Mouse (Mus musculus) lung, adult 18-20 months (tissue): ENCODE measurements around the gene Prr32.

Experiments
- DNase-seq, 2 experiments: peaks; one replicate each; pipeline ENCODE4 v3.0.0; 2022; ENCODE audit warnings: mixed read lengths in 2 of 2

The Prr32 gene

DNA sequence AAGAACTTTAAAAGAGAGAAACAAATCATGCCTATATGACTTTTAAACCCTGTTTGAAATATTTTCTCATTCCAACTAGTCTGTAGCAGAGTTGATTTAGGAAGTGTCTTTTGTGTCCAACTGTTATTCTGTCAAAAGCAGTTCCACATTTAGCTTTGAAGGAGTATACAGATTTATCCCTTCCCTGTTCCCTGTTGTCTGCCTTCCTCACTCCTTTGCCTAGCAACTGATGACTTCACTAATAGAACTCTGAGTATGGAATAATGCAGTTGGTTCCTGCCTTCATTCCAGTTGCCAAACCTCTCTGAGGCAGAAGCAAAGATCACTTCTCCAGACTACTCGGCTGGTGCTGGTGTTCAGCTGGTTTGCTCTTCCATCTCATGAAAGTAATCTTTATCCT lies at the start of gene Prr32:
TSS of gene Prr32 (plus strand) at position 301 of the 400 bp plus-strand sequence.
- DNase-seq: no peak
